Mouse (Mus musculus) kidney, adult 2 months (tissue): Measurements from ENCODE around the gene Ambra1.

Source experiments
- CTCF ChIP-seq: fragments of 200-500 bp; conservative IDR thresholded peaks from 2 replicates; pipeline ENCODE4 v1.5.1; 2011; ENCODE audit warnings: low read depth, mild to moderate bottlenecking, control low read depth, low read length, moderate library complexity, mixed read lengths; ENCODE audit not compliant: insufficient read depth, insufficient read length
- POLR2A ChIP-seq: fragments of 200-500 bp; IDR thresholded peaks from one replicate; pipeline ENCODE4 v1.6.1; 2011; ENCODE audit warnings: low read depth, low read length, control low read depth

DNA sequence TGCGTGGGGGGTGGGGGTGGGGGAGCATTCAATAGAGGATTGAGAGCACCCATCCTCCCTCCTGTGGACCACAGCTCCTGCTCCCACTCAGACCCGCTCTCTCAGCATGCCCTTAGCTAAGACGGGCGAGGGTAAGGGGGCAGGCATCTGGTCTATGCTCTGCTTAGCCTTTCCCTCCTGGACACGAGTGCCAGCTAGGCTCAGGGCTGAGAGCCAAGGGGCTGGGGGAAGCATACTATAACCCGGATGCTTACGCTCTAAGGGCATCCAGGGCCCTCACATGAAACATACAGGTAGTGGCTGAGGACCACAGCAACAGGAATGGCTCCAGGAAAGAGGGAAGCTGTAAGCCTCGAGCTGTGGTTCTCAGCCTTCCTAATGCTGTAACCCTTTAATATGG is 228.1 kb downstream of the Ambra1 start:
- TF ChIP-seq CTCF (no peak), POLR2A (no peak)
